Mouse (Mus musculus): ENCODE results near the gene Haspin. TPM values are rescaled to one million over a fixed set of nuclear protein-coding genes. Genes with fewer than 3 reads are reported as not detected.

Gene Haspin
- polyA plus RNA-seq, 1 experiment from 2014 or later, result 4.0 TPM

DNA sequence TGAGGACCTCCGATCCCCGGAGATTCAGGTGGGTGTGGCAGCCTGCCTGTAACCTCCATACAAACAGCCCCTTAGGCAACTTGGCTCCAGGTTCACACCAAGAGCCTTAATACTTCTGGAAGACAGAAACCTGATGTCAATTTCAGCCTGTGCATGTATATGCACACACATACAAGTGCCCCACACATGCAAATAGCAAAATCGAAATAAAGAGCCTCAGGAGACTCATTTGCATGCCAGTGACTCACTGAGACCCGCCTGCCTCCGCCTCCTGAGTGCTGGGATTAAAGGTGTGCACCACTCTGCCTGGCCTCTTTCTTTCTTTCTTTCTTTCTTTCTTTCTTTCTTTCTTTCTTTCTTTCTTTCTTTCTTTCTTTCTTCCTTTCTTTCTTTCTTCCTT lies 39.2 kb downstream of the Haspin start:
- no peak for ATAC-seq (ENCODE audit: low FRiP score, low read depth)
- no peak overlapping the region for H3K9ac ChIP-seq
- H3K27ac ChIP-seq (replicated peaks), result no peak overlapping the region
- 70% methylated on average over 5 of the region's 5 CpGs for WGBS
- H3K4me1 ChIP-seq (replicated peaks), result no peaks in the 10 kb centered on the region
- H3K4me3 ChIP-seq, result no peak overlapping the region
- no peaks in the 10 kb centered on the region for H3K36me3 ChIP-seq
- H3K27me3 ChIP-seq, result no peaks in the 10 kb centered on the region
- no peak overlapping the region for H3K4me2 ChIP-seq
- H3K9me3 ChIP-seq, result no peaks in the 10 kb centered on the region

GRCm38 (mm10) chr11:73094231-73094995 lies 43.7 kb downstream of the Haspin start:
- no peaks in the 10 kb centered on the region for H3K27me3 ChIP-seq
- WGBS, result 83% methylated on average over 11 of the region's 11 CpGs
- H3K9me3 ChIP-seq, result no peaks in the 10 kb centered on the region
- no peak overlapping the region for H3K4me3 ChIP-seq
- no peaks in the 10 kb centered on the region for H3K4me1 ChIP-seq (replicated peaks)
- H3K36me3 ChIP-seq, result no peaks in the 10 kb centered on the region
- H3K27ac ChIP-seq (replicated peaks), result no peak overlapping the region
- no peak for ATAC-seq (ENCODE audit: low FRiP score, low read depth)
- H3K4me2 ChIP-seq, result no peak overlapping the region
- H3K9ac ChIP-seq, result no peak overlapping the region

DNA sequence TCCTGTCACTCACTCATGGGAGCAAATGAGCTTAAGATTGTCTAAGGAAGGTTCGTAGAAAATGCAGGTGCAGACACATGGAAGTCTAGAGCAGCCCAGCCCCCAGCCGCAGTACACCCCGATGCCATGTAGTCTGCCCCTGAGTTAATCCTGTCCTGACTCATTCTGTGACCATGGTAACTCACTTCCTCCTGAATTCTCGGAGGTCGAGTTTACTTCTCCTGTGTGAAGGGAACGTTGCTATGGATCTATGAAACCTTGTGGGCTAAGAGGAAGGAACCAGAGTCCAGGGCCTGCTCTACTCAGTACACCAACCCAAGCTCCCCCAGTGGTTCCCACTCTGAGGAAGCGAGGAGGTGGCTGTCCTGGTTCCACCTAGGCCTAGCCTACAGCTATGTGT lies 45.2 kb downstream of the Haspin start:
- 77% methylated on average over 7 of the region's 7 CpGs for WGBS
- H3K4me2 ChIP-seq, result no peak overlapping the region
- H3K4me1 ChIP-seq (replicated peaks), result no peaks in the 10 kb centered on the region
- no peaks in the 10 kb centered on the region for H3K27me3 ChIP-seq
- no peak for ATAC-seq (ENCODE audit: low FRiP score, low read depth)
- H3K9me3 ChIP-seq, result no peaks in the 10 kb centered on the region
- no peak overlapping the region for H3K9ac ChIP-seq
- no peak overlapping the region for H3K27ac ChIP-seq (replicated peaks)
- H3K4me3 ChIP-seq, result no peak overlapping the region
- H3K36me3 ChIP-seq, result no peaks in the 10 kb centered on the region

DNA sequence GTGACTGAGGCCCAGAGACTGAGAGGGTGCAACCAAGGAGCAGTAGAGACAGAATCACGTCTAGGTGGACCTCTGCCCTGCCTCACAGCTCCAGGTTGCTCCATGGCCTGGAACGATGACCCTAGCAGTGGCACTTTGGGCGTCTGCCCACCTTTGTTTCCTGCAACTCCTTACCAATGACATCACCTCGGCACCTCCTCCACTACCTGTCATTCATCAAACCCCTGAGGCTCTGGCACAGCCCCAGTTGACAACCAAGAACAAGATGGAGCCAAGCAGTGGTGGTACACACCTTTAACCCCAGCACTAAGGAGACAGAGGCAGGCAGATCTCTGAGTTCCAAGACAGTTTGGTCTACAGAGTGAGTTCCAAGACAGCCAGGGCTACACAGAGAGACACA lies 46.0 kb downstream of the Haspin start:
- Histone ChIP-seq H3K36me3 (no peaks in the 10 kb centered on the region), H3K4me2 (no peak overlapping the region), H3K27ac (replicated peaks) (no peak overlapping the region), H3K9ac (no peak overlapping the region), H3K4me1 (replicated peaks) (no peaks in the 10 kb centered on the region), H3K27me3 (no peaks in the 10 kb centered on the region), H3K9me3 (no peaks in the 10 kb centered on the region), H3K4me3 (no peak overlapping the region)
- WGBS, result 87% methylated on average over 4 of the region's 4 CpGs
- ATAC-seq (ENCODE audit: low FRiP score, low read depth), result no peak

DNA sequence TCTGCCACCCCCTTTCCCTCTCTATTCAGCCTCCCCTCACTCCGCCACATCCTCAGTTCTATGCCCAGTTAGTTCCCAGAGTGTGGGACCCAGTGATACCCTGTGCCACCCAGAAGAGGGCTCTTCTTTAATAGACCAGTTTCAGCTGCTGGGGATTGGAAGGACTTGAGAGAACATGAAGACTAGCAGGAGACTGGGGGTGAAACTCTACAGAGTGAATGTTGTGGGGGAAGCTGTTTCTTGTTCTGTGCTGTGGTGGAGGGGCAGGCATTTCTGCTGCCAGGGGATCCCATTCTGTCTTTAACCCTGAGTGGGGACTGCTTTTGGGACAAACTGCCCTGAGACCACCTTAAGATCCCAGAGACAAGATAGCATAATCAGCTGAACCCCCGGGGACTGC lies 47.3 kb downstream of the Haspin start:
- Histone ChIP-seq H3K4me3 (no peak overlapping the region), H3K4me2 (no peak overlapping the region), H3K27ac (replicated peaks) (no peak overlapping the region), H3K36me3 (no peaks in the 10 kb centered on the region), H3K9ac (no peak overlapping the region), H3K27me3 (no peaks in the 10 kb centered on the region), H3K4me1 (replicated peaks) (no peaks in the 10 kb centered on the region), H3K9me3 (no peaks in the 10 kb centered on the region)
- WGBS, result 87% methylated on average over 2 of the region's 2 CpGs
- no peak for ATAC-seq (ENCODE audit: low FRiP score, low read depth)

GRCm38 (mm10) chr11:73090283-73090682 lies 47.8 kb downstream of the Haspin start, which contains the start of gene Itgae:
Itgae (plus strand) TSS chr11:73090583.
- H3K4me3 ChIP-seq, result no peak within 1 kb of the TSS
- ATAC-seq (ENCODE audit: low FRiP score, low read depth), result no peak
- no peak within 1 kb of the TSS for H3K27ac ChIP-seq (replicated peaks)
- no peaks in the 10 kb centered on the region for H3K36me3 ChIP-seq
- H3K9me3 ChIP-seq, result no peaks in the 10 kb centered on the region
- 94% methylated on average over 4 of the region's 4 CpGs for WGBS
- no peaks in the 10 kb centered on the region for H3K27me3 ChIP-seq
- no peak within 1 kb of the TSS for H3K4me2 ChIP-seq
- no peak within 1 kb of the TSS for H3K9ac ChIP-seq
- no peaks in the 10 kb centered on the region; the same call in 1 of the 2 replicates for H3K4me1 ChIP-seq (replicated peaks)

- no peak overlapping the region for H3K4me3 ChIP-seq
- H3K9ac ChIP-seq, result no peak overlapping the region
- no peak overlapping the region for H3K4me2 ChIP-seq
- no peak overlapping the region for H3K27ac ChIP-seq (replicated peaks)
- H3K9me3 ChIP-seq, result no peaks in the 10 kb centered on the region
- H3K4me1 ChIP-seq (replicated peaks), result peaks cover 11% of the 10 kb centered on the region; the same call in 1 of the 2 replicates
- ATAC-seq (ENCODE audit: low FRiP score, low read depth), result no peak
- H3K36me3 ChIP-seq, result peaks cover 7% of the 10 kb centered on the region; the same call in 1 of the 2 replicates
- no peaks in the 10 kb centered on the region for H3K27me3 ChIP-seq
- WGBS, result 67% methylated on average over 6 of the region's 6 CpGs
These were observed 50.2 kb downstream of the Haspin start for GRCm38 (mm10) chr11:73087700-73088480.

Other genes starting within 250 kb of the Haspin start
- gene Atp2a3, start 177.1 kb downstream of the Haspin start, polyA plus RNA-seq (2015; fragmentation: Nextera tagmentation; extraction: Ambion mirVana), result 1.6 and 2.5 TPM in 2 replicates
- gene P2rx1, start 139.2 kb downstream of the Haspin start, polyA plus RNA-seq (2015; fragmentation: Nextera tagmentation; extraction: Ambion mirVana), result 0.39 and 0.73 TPM in 2 replicates
- gene Camkk1, start 119.3 kb downstream of the Haspin start, polyA plus RNA-seq (2015; fragmentation: Nextera tagmentation; extraction: Ambion mirVana), result 32.2 and 32.4 TPM in 2 replicates
- 10.4 and 10.6 TPM in 2 replicates for gene Ncbp3, start 90.5 kb downstream of the Haspin start, polyA plus RNA-seq (2015; fragmentation: Nextera tagmentation; extraction: Ambion mirVana)
- 0.22 and 0.35 TPM in 2 replicates for gene Itgae, start 47.7 kb downstream of the Haspin start, polyA plus RNA-seq (2015; fragmentation: Nextera tagmentation; extraction: Ambion mirVana)
- gene P2rx5, start 22.1 kb upstream of the Haspin start, polyA plus RNA-seq (2015; fragmentation: Nextera tagmentation; extraction: Ambion mirVana), result 0.43 and 0.49 TPM in 2 replicates
- gene Emc6, start 38.7 kb upstream of the Haspin start, polyA plus RNA-seq (2015; fragmentation: Nextera tagmentation; extraction: Ambion mirVana), result 126 and 131 TPM in 2 replicates
- gene Tax1bp3, start 38.8 kb upstream of the Haspin start, polyA plus RNA-seq (2015; fragmentation: Nextera tagmentation; extraction: Ambion mirVana), result 131 TPM in 2 replicates
- gene Ctns, start 60.7 kb upstream of the Haspin start, polyA plus RNA-seq (2015; fragmentation: Nextera tagmentation; extraction: Ambion mirVana), result 16.2 and 18.4 TPM in 2 replicates
- gene Shpk, start 61.2 kb upstream of the Haspin start, polyA plus RNA-seq (2015; fragmentation: Nextera tagmentation; extraction: Ambion mirVana), result 2.6 and 2.9 TPM in 2 replicates
- gene Trpv1, start 96.0 kb upstream of the Haspin start, polyA plus RNA-seq (2015; fragmentation: Nextera tagmentation; extraction: Ambion mirVana), result 0.41 and 0.68 TPM in 2 replicates
- gene Trpv3, start 129.1 kb upstream of the Haspin start, polyA plus RNA-seq (2015; fragmentation: Nextera tagmentation; extraction: Ambion mirVana), result 0.22 and 0.25 TPM in 2 replicates
- 2.0 and 2.2 TPM in 2 replicates for gene Aspa, start 191.3 kb upstream of the Haspin start, polyA plus RNA-seq (2015; fragmentation: Nextera tagmentation; extraction: Ambion mirVana)
- not detected in 2 replicates for gene Gm49340, start 191.4 kb upstream of the Haspin start, polyA plus RNA-seq (2015; fragmentation: Nextera tagmentation; extraction: Ambion mirVana)
- 0.25 TPM in 1 of 2 replicates, not detected in the other for gene Spata22, start 191.4 kb upstream of the Haspin start, polyA plus RNA-seq (2015; fragmentation: Nextera tagmentation; extraction: Ambion mirVana)
- not detected in 2 replicates for gene Olfr20, start 212.5 kb upstream of the Haspin start, polyA plus RNA-seq (2015; fragmentation: Nextera tagmentation; extraction: Ambion mirVana)
- not detected in 2 replicates for gene Olfr376, start 233.0 kb upstream of the Haspin start, polyA plus RNA-seq (2015; fragmentation: Nextera tagmentation; extraction: Ambion mirVana)

Measured in hindbrain, embryonic 15.5 days (tissue).